Mouse (Mus musculus): ENCODE data around the gene Lpcat2. TPM values are rescaled to one million over a fixed set of nuclear protein-coding genes. Genes with fewer than 3 reads are reported as not detected.

Gene Lpcat2
- total and polyA plus RNA-seq, 3 experiments: 5.2 to 7.5 TPM; not detected in 1

DNA sequence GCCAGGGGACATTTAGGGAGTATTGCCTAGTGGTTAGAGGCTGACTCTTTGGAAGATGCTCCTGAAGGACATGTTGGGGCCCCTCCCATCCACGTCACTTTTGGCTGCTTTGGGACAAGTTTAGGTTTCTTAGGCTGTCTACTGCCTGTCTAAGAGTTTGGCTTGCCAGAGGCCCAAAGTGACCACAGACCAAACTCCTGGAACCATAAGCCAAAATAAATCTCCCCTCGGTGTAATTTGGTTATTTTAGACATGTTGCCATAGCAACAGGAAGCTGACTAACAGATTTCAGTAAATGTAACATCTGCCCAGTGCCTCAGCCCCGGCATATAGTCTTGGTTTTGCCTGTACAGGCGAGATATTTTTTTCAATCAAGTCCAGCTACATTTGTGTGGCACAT lies 82.9 kb downstream of the Lpcat2 start:
- no peak overlapping the region for H3K27ac ChIP-seq (ENCODE audit: control insufficient read depth, low read depth, low read length)
- no peaks in the 10 kb centered on the region for H3K79me2 ChIP-seq (ENCODE audit: control insufficient read depth, insufficient read depth, low read length, poor library complexity)
- no peaks in the 10 kb centered on the region for H3K36me3 ChIP-seq (ENCODE audit: control insufficient read depth in 1 of 2, insufficient read depth in 2 of 2, low read length in 2 of 2)
- H3K4me3 ChIP-seq (ENCODE audit: control insufficient read depth in 1 of 2, insufficient read depth in 1 of 2, low read depth in 2 of 2, low read length in 2 of 2): no peak overlapping the region
- TF ChIP-seq MXI1 (IDR thresholded peaks at IDR 0.05; ENCODE audit: low read depth, low read length): no peak
- no peak for TF ChIP-seq MAFK (IDR thresholded peaks at IDR 0.05; ENCODE audit: borderline replicate concordance, low read depth, low read length)
- TF ChIP-seq ZNF384 (IDR thresholded peaks at IDR 0.05; ENCODE audit: low read depth, low read length): no peak
- TF ChIP-seq MAX (IDR thresholded peaks at IDR 0.05; ENCODE audit: low read length): no peak
- no peak for TF ChIP-seq GATA1 (IDR thresholded peaks at IDR 0.05; ENCODE audit: low read depth, low read length)
- no peak for TF ChIP-seq EP300 (IDR thresholded peaks at IDR 0.05; ENCODE audit: low read depth in 1 of 2, low read length in 2 of 2)
- TF ChIP-seq KAT2A (conservative IDR thresholded peaks at IDR 0.05; ENCODE audit: low read depth, low read length): no peak
- TF ChIP-seq HCFC1 (IDR thresholded peaks at IDR 0.05; ENCODE audit: low read depth, low read length): no peak
- TF ChIP-seq UBTF (IDR thresholded peaks at IDR 0.05; ENCODE audit: borderline replicate concordance, insufficient read depth, low read depth, low read length): no peak
- TF ChIP-seq ETS1 (IDR thresholded peaks at IDR 0.05; ENCODE audit: low read depth, low read length): no peak
- no peak for TF ChIP-seq JUND (IDR thresholded peaks at IDR 0.05; ENCODE audit: low read depth, low read length)
- TF ChIP-seq USF1 (IDR thresholded peaks at IDR 0.05; ENCODE audit: low read depth, low read length): no peak
- TF ChIP-seq ZKSCAN1 (IDR thresholded peaks at IDR 0.05; ENCODE audit: low read depth, low read length): no peak
- no peak for TF ChIP-seq POLR2AphosphoS5 (IDR thresholded peaks at IDR 0.05; ENCODE audit: borderline replicate concordance, low read depth, low read length)
- TF ChIP-seq ZC3H11A (IDR thresholded peaks at IDR 0.05; ENCODE audit: low read depth, low read length): no peak
- no peak for TF ChIP-seq TBP (IDR thresholded peaks at IDR 0.05; ENCODE audit: low read depth, low read length)
- TF ChIP-seq TCF12 (IDR thresholded peaks at IDR 0.05; ENCODE audit: low read depth, low read length): no peak
- no peak for TF ChIP-seq RAD21 (IDR thresholded peaks at IDR 0.05; ENCODE audit: low read depth, low read length)
- TF ChIP-seq MYC (IDR thresholded peaks at IDR 0.05; ENCODE audit: low read depth, low read length): no peak
- H3K4me1 ChIP-seq (ENCODE audit: control insufficient read depth in 1 of 2, insufficient read depth in 2 of 2, low read length in 2 of 2): no peaks in the 10 kb centered on the region
- DNase-seq (ENCODE audit: low read depth, low spot score): no peak
- no peak overlapping the region for H3K9ac ChIP-seq (ENCODE audit: control insufficient read depth, low read depth, low read length, poor library complexity, severe bottlenecking)
- no peaks in the 10 kb centered on the region for H3K9me3 ChIP-seq (replicated peaks; ENCODE audit: insufficient read depth, low read length)
- no peaks in the 10 kb centered on the region for H3K27me3 ChIP-seq (ENCODE audit: control insufficient read depth in 1 of 2, insufficient read depth in 2 of 2, low read length in 2 of 2)

DNA sequence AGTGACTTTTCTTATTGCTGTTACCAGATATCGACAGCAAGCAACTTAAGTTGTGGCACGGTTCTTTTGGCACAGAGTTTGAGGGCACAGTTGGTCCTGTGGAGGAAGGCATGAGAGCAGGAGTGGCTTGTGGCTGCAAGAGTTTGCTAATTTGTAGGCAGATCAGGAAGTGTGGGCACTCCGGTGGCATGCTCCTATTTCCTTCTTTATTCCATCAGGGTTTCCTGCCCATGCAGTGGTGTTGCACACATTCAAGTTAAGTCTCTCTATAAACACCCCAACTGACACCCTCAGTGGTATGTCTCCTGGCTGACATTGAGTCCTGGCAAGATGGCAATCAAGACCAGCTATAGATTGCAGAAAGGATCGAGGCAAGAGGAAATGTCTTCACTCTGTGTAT lies 93.9 kb downstream of the Lpcat2 start:
- H3K9me3 ChIP-seq (replicated peaks; ENCODE audit: insufficient read depth, low read length): no peaks in the 10 kb centered on the region
- TF ChIP-seq USF2 (IDR thresholded peaks at IDR 0.05; ENCODE audit: borderline replicate concordance in 1 of 2, insufficient read depth in 1 of 2, low read depth in 1 of 2, low read length in 2 of 2) (no peak), ZMIZ1 (IDR thresholded peaks at IDR 0.05; ENCODE audit: low read depth, low read length) (no peak), UBTF (IDR thresholded peaks at IDR 0.05; ENCODE audit: borderline replicate concordance, insufficient read depth, low read depth, low read length) (no peak), SMC3 (IDR thresholded peaks at IDR 0.05; ENCODE audit: low read depth, low read length) (no peak), MAFK (IDR thresholded peaks at IDR 0.05; ENCODE audit: borderline replicate concordance, low read depth, low read length) (no peak), CHD1 (IDR thresholded peaks at IDR 0.05; ENCODE audit: low read depth, low read length) (no peak), NELFE (IDR thresholded peaks at IDR 0.05; ENCODE audit: low read depth, low read length) (no peak), RCOR1 (IDR thresholded peaks at IDR 0.05; ENCODE audit: low read depth, low read length) (no peak), TCF12 (IDR thresholded peaks at IDR 0.05; ENCODE audit: low read depth, low read length) (no peak), POLR2AphosphoS2 (IDR thresholded peaks at IDR 0.05; ENCODE audit: low read length) (no peak), GATA1 (IDR thresholded peaks at IDR 0.05; ENCODE audit: low read depth, low read length) (no peak), ZKSCAN1 (IDR thresholded peaks at IDR 0.05; ENCODE audit: low read depth, low read length) (no peak), MEF2A (IDR thresholded peaks at IDR 0.05; ENCODE audit: extremely low read depth, insufficient replicate concordance, low read depth, low read length, poor library complexity, severe bottlenecking) (no peak), JUND (IDR thresholded peaks at IDR 0.05; ENCODE audit: low read depth, low read length) (no peak), MAZ (IDR thresholded peaks at IDR 0.05; ENCODE audit: low read depth, low read length) (no peak), GABPA (IDR thresholded peaks at IDR 0.05; ENCODE audit: low read depth, low read length) (no peak), SIN3A (IDR thresholded peaks at IDR 0.05; ENCODE audit: low read length) (no peak), CHD2 (IDR thresholded peaks at IDR 0.05; ENCODE audit: low read length) (no peak), KAT2A (conservative IDR thresholded peaks at IDR 0.05; ENCODE audit: low read depth, low read length) (no peak), ZNF384 (IDR thresholded peaks at IDR 0.05; ENCODE audit: low read depth, low read length) (no peak)
- H3K79me2 ChIP-seq (ENCODE audit: control insufficient read depth, insufficient read depth, low read length, poor library complexity): no peaks in the 10 kb centered on the region
- no peak for DNase-seq (ENCODE audit: low read depth, low spot score)
- no peaks in the 10 kb centered on the region for H3K27me3 ChIP-seq (ENCODE audit: control insufficient read depth in 1 of 2, insufficient read depth in 2 of 2, low read length in 2 of 2)
- no peaks in the 10 kb centered on the region for H3K4me1 ChIP-seq (ENCODE audit: control insufficient read depth in 1 of 2, insufficient read depth in 2 of 2, low read length in 2 of 2)
- no peak overlapping the region for H3K27ac ChIP-seq (ENCODE audit: control insufficient read depth, low read depth, low read length)
- H3K9ac ChIP-seq (ENCODE audit: control insufficient read depth, low read depth, low read length, poor library complexity, severe bottlenecking): no peak overlapping the region
- no peak overlapping the region for H3K4me3 ChIP-seq (ENCODE audit: control insufficient read depth in 1 of 2, insufficient read depth in 1 of 2, low read depth in 2 of 2, low read length in 2 of 2)
- H3K36me3 ChIP-seq (ENCODE audit: control insufficient read depth in 1 of 2, insufficient read depth in 2 of 2, low read length in 2 of 2): no peaks in the 10 kb centered on the region

Data from MEL (cell line).